Mouse (Mus musculus) WW6 (cell line): ENCODE data around the gene Nup35.

Source experiments
- DNase-seq: peaks from one replicate; pipeline ENCODE4 v3.0.0-alpha.2; 2013; ENCODE audit warnings: low read depth, low spot score

Gene Nup35

GRCm38 (mm10) chr2:80616854-80617737 lies at the start of gene Nup35, which contains the start of gene Dusp19:
TSS of gene Nup35 (plus strand) at chr2:80617236.
TSS of gene Dusp19 (plus strand) at chr2:80617045.
- peak; percentile 61 for DNase-seq

- no peak for DNase-seq
Observed at GRCm38 (mm10) chr2:80567411-80567810, 49.6 kb upstream of the Nup35 start.

- no peak for DNase-seq
Observed at GRCm38 (mm10) chr2:80570656-80571055, 46.4 kb upstream of the Nup35 start.

GRCm38 (mm10) chr2:80577286-80577685 lies 39.8 kb upstream of the Nup35 start:
- DNase-seq, result no peak

GRCm38 (mm10) chr2:80579253-80579891 lies 37.7 kb upstream of the Nup35 start:
- DNase-seq, result no peak

GRCm38 (mm10) chr2:80580311-80580961 lies 36.6 kb upstream of the Nup35 start:
- no peak for DNase-seq

- no peak for DNase-seq
Observed at GRCm38 (mm10) chr2:80581043-80581711, 35.9 kb upstream of the Nup35 start, which contains the start of gene Nckap1. TSS of gene Nckap1 (minus strand) at chr2:80581380.

- DNase-seq, result no peak
Observed at GRCm38 (mm10) chr2:80582356-80582755, 34.7 kb upstream of the Nup35 start.

GRCm38 (mm10) chr2:80594215-80594918 lies 22.7 kb upstream of the Nup35 start:
- DNase-seq, result no peak

GRCm38 (mm10) chr2:80596960-80597359 lies 20.1 kb upstream of the Nup35 start:
- no peak for DNase-seq

- DNase-seq, result no peak
Observed at GRCm38 (mm10) chr2:80599850-80600249, 17.2 kb upstream of the Nup35 start.

- DNase-seq, result no peak
Observed at GRCm38 (mm10) chr2:80600611-80601010, 16.4 kb upstream of the Nup35 start.

GRCm38 (mm10) chr2:80602756-80603155 lies 14.3 kb upstream of the Nup35 start:
- no peak for DNase-seq

GRCm38 (mm10) chr2:80603771-80604426 lies 13.1 kb upstream of the Nup35 start:
- no peak for DNase-seq

GRCm38 (mm10) chr2:80612286-80612685 lies 4.8 kb upstream of the Nup35 start:
- no peak for DNase-seq

GRCm38 (mm10) chr2:80612796-80613195 lies 4.2 kb upstream of the Nup35 start:
- DNase-seq, result no peak

- DNase-seq, result no peak
Observed at GRCm38 (mm10) chr2:80618991-80619390, 2.0 kb downstream of the Nup35 start.

GRCm38 (mm10) chr2:80621921-80622320 lies 4.9 kb downstream of the Nup35 start:
- no peak for DNase-seq

GRCm38 (mm10) chr2:80624523-80624922 lies 7.5 kb downstream of the Nup35 start:
- no peak for DNase-seq

- no peak for DNase-seq
Observed at GRCm38 (mm10) chr2:80632336-80633026, 15.4 kb downstream of the Nup35 start.
